Mouse (Mus musculus) gastrocnemius, postnatal 10 days (tissue): ENCODE results near the gene Smim27. TPM values are rescaled to one million over a fixed set of nuclear protein-coding genes. Genes with fewer than 3 reads are reported as not detected.
A peak's percentile ranks its signal among the peaks of the same experiment; 100 is the strongest.
"Not testable (repeated sequence)": the region's sequence is repeated elsewhere in the genome, so short reads cannot be mapped to it uniquely, and the experiment has no call there.

ENCODE experiments used
- DNase-seq: peaks from one replicate; pipeline ENCODE4 v3.0.0; 2021; ENCODE audit warnings: mixed read lengths
- total RNA-seq, 2 experiments: library from RNA; stranded (reverse); gene quantifications; 2 replicates each; pipeline ENCODE4 v1.2.3; 2021

Smim27 gene
- total RNA-seq, 2 experiments from 2014 or later: 46.8 to 64.0 TPM

- DNase-seq: no peak
Observed at GRCm38 (mm10) chr4:40254385-40255103, 14.8 kb upstream of the Smim27 start.

- no peak for DNase-seq
Observed at GRCm38 (mm10) chr4:40264321-40264720, 5.1 kb upstream of the Smim27 start.

GRCm38 (mm10) chr4:40267681-40268080, 1.7 kb upstream of the Smim27 start:
- DNase-seq: no peak

- DNase-seq: peak; percentile 90
Observed at GRCm38 (mm10) chr4:40268204-40268813, 1.1 kb upstream of the Smim27 start.

GRCm38 (mm10) chr4:40268835-40269234, 544 bp upstream of the Smim27 start:
- no peak for DNase-seq

DNA sequence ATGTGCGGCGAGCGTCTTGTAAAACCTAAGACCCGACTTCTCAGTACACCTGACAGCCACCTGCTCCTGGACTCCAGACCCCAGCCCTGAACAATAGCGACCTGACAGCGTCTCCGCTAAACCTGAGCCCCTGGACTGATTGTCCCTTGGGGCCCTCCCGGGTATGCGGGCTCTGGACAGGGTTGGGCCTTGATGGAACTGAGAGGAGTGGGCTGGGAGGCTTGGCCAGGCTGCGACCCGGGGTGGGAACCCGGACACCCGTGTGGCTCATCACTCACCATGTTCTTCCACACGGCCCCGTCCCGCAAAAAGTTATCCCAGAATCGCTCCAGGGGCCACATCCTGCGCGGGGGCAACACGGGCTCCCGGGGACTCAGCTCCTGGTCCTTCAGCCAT, 9.5 kb downstream of the Smim27 start:
- DNase-seq: no peak

- peak; percentile 98 for DNase-seq
Observed at GRCm38 (mm10) chr4:40279276-40279900, 10.0 kb downstream of the Smim27 start, which contains the start of gene Ndufb6. TSS of gene Ndufb6 (minus strand) at chr4:40279421.

GRCm38 (mm10) chr4:40285582-40285981, 16.2 kb downstream of the Smim27 start:
- DNase-seq: peak; percentile 61

DNA sequence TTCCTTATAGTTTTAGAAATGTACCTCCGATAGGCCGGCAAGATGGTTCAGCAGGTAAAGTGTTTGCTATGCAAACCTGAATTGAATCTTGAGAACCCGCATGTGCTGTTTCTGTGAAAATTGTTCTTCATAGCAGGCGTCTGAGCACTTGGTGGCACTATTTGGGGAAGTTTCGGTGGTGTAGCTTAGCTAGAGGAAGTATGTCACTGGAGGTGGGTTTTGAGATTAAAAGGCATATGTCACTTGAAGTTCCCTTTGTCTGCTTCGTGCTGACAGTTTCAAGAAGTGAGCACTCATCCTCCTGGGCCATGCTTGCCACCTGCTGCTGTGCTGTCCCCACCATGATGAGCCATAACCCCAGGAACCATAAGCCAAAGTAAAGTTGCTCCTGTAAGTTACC, 18.0 kb downstream of the Smim27 start:
- DNase-seq: no peak

DNA sequence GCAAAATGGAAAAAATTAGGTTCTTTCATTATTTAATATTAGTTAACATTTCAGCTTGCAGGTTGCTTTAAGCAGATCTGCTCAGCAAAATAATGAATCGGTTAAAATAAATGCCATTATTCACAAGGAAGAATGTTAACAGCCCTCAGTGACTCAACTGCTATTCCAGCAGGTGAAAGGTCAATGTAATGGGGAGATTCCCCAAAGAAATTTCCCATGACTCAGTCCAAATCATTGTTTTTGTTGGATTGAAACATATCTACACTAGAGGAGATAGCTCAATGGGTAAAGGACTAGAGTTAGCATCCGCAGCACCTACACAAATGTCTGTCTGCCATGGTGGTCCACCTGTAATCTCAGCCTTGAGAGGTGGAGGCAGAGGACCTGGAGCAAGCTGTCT, 19.7 kb downstream of the Smim27 start:
- DNase-seq: no peak

DNA sequence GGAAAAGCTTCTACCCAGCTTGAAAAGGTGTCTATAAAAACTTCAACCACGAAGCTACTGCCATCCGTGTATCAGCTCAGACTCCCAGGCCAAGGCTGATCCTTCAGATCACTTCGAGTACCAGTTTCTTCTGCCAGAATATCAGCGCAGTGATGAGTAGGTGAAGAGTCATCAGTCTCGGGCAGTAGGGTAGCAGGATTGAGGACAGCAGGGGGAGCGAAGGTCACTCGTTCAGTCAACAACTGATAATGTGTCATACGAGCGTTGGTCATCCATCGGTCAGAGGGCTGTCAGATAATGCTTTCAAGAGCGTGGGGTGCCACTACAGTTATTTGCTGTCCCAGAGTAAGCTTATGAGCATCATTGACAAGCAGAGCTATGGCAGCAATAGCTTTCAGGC, 22.1 kb downstream of the Smim27 start:
- DNase-seq: not testable (repeated sequence)

DNA sequence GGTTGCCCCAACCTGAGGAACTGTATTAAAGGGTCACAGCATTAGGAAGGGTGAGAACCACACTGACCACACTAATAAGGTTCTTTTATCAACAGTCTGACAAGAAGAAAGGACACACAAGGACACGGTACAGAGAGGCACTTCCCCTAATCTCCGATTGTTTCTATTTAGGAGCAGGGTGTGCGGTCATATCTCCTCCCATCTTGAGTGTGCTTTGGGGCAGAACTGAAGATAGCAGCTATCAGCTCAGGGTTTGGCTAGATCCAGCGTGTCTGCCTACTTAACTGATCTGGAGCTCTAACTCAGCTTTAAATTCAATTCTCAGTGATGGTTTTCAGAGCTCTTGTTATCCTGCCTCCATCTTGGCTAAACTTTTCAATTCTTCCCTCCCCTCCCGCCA, 29.8 kb downstream of the Smim27 start:
- no peak for DNase-seq

DNA sequence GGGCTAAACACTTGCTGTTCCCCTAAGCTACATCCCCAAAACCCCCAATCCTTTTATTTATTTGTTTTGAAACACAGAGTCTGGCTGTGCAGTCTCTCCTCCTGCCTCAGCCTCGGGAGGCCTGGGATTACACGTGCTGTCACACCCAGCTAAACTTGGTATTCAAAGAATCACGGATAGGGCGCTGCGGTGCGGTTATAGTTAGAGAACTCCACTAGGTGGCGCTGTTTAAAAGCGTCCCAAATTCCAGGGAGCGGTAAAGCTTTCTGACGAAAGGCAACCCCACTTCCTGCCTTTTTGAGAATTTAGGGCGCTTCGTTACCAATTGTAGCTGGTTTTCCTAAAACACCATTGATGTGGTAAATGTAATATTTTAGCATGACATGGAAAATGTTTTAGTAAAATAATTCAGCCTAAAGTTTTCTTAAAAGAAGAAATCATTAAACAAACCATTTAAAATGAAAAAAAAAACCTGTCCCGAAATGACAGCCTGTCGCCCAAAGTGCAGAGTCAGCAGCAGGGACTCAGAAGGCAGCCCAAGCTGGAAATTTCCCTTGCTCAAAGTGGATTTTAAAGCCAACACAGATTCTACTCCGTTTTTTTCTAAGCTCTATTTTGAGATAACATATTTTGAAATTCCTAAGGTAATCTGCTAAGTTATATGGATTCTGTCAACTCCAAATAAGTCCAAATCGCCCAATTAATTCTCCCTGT, 31.9 kb downstream of the Smim27 start:
- DNase-seq: peak; percentile 54

GRCm38 (mm10) chr4:40302445-40303125, 33.2 kb downstream of the Smim27 start:
- no peak for DNase-seq

GRCm38 (mm10) chr4:40309682-40310081, 40.3 kb downstream of the Smim27 start:
- no peak for DNase-seq

DNA sequence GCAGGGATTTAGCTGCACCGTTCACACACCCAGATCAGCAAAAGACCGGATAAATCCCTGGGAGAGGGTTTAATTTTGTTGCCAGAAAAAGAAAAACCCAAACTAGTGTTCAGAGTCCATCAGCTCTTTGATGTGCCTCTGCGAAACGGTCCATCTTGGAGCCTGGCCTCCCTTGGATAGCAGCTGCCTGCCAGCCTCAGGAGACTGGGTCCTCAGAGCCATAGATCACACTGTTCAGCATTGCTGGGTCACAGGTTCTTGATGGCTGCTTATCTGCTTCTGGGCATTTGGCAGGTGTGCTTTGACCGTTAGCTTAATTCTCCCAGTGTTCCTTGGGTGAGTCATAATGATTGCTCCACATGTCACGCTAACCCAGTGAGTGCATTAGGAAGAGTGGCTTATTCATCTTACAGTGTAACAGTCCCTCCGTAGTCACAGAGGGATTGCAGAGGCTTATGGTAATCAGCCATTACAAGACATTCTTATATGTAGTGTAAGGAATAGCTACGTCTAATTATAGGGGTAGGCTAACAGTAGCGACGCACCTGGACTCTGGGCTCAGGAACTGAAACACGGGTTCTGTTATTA, 41.5 kb downstream of the Smim27 start:
- DNase-seq: no peak

- no peak for DNase-seq
Observed at GRCm38 (mm10) chr4:40312213-40312612, 42.8 kb downstream of the Smim27 start.

GRCm38 (mm10) chr4:40313026-40313425, 43.6 kb downstream of the Smim27 start:
- DNase-seq: no peak

GRCm38 (mm10) chr4:40317404-40317803, 48.0 kb downstream of the Smim27 start:
- DNase-seq: no peak
